Mouse (Mus musculus) embryonic facial prominence, embryonic 12.5 days (tissue): ENCODE results near the gene Socs5. TPM values are rescaled to one million over a fixed set of nuclear protein-coding genes. Genes with fewer than 3 reads are reported as not detected.

Source experiments
- ATAC-seq: fragments of 200-750 bp; cut with Nextera tagmentation; 2 replicates; pipeline ENCODE4 v1.8.0; 2017; ENCODE audit not compliant: insufficient number of reproducible peaks, insufficient read depth, low FRiP score, low TSS enrichment
- H3K27ac ChIP-seq: fragments of 300-500 bp; sonication (generic); 2 replicates; pipeline ENCODE4 v1.5.1; 2016; ENCODE audit warnings: mild to moderate bottlenecking
- H3K27me3 ChIP-seq: fragments of 300-500 bp; sonication (generic); 2 replicates; pipeline ENCODE4 v1.6.1; 2016; ENCODE audit warnings: mild to moderate bottlenecking, moderate library complexity
- H3K36me3 ChIP-seq: fragments of 300-500 bp; sonication (generic); 2 replicates; pipeline ENCODE4 v1.6.1; 2016; ENCODE audit warnings: mild to moderate bottlenecking
- H3K4me1 ChIP-seq: fragments of 300-500 bp; sonication (generic); 2 replicates; pipeline ENCODE4 v1.6.1; 2016
- H3K4me2 ChIP-seq: fragments of 300-500 bp; sonication (generic); replicated peaks from 2 replicates; pipeline ENCODE4 v1.6.1; 2016; ENCODE audit warnings: mild to moderate bottlenecking, moderate library complexity
- H3K4me3 ChIP-seq: fragments of 300-500 bp; sonication (generic); 2 replicates; pipeline ENCODE4 v1.5.1; 2016; ENCODE audit warnings: mild to moderate bottlenecking
- H3K9ac ChIP-seq: fragments of 300-500 bp; sonication (generic); 2 replicates; pipeline ENCODE4 v1.6.1; 2016; ENCODE audit warnings: mild to moderate bottlenecking, moderate library complexity
- H3K9me3 ChIP-seq: fragments of 300-500 bp; sonication (generic); 2 replicates; pipeline ENCODE4 v1.6.1; 2016; ENCODE audit warnings: mild to moderate bottlenecking, moderate library complexity
- WGBS: fragments of 180-500 bp; shearing (Covaris S2); methylation state at CpG from one replicate; pipeline ENCODE4 v1.1.7; 2016; 5-methylcytosine and 5-hydroxymethylcytosine counted together
- polyA plus RNA-seq: library from polyadenylated mRNA; unstranded; fragments of >200 nt; fragmentation: Nextera tagmentation; extraction: Ambion mirVana; gene quantifications from 2 replicates; pipeline ENCODE4 v1.2.1, GENCODE M21; 2016

Socs5 gene
- polyA plus RNA-seq, 1 experiment from 2014 or later = 23.6 TPM

GRCm38 (mm10) chr17:87108507-87109292 lies 1.2 kb downstream of the Socs5 start:
- peak overlapping the region; percentile 87 for H3K4me3 ChIP-seq
- no peaks in the 10 kb centered on the region for H3K9me3 ChIP-seq
- H3K27ac ChIP-seq = no peak overlapping the region
- H3K36me3 ChIP-seq = no peaks in the 10 kb centered on the region
- 44% methylated on average over 13 of the region's 13 CpGs for WGBS
- 0 out of 2 replicates have a peak overlapping the region, but pooled peaks have one; percentile 92 for H3K9ac ChIP-seq
- peaks cover 13% of the 10 kb centered on the region; the same call in 1 of the 2 replicates for H3K4me1 ChIP-seq
- H3K4me2 ChIP-seq = peak overlapping the region; percentile 74
- no peak for ATAC-seq
- no peaks in the 10 kb centered on the region for H3K27me3 ChIP-seq

GRCm38 (mm10) chr17:87109504-87109903 lies 2.0 kb downstream of the Socs5 start:
- peaks cover 13% of the 10 kb centered on the region; the same call in 1 of the 2 replicates for H3K4me1 ChIP-seq
- H3K27me3 ChIP-seq = no peaks in the 10 kb centered on the region
- H3K9ac ChIP-seq = no peak overlapping the region
- H3K36me3 ChIP-seq = no peaks in the 10 kb centered on the region
- ATAC-seq = no peak
- H3K4me3 ChIP-seq = no peak overlapping the region
- H3K4me2 ChIP-seq = no peak overlapping the region
- 0 out of 2 replicates have a peak, but pooled peaks cover 1% of the 10 kb centered on the region for H3K9me3 ChIP-seq
- 85% methylated on average over 7 of the region's 7 CpGs for WGBS
- H3K27ac ChIP-seq = no peak overlapping the region

GRCm38 (mm10) chr17:87112852-87113592 lies 5.5 kb downstream of the Socs5 start:
- H3K4me1 ChIP-seq = peaks cover 9% of the 10 kb centered on the region; the same call in 1 of the 2 replicates
- no peak overlapping the region for H3K4me3 ChIP-seq
- 0 out of 2 replicates have a peak, but pooled peaks cover 3% of the 10 kb centered on the region for H3K9me3 ChIP-seq
- ATAC-seq = no peak
- peaks cover 3% of the 10 kb centered on the region; the same call in 1 of the 2 replicates for H3K36me3 ChIP-seq
- H3K4me2 ChIP-seq = no peak overlapping the region
- no peak overlapping the region for H3K27ac ChIP-seq
- 59% methylated on average over 5 of the region's 5 CpGs for WGBS
- no peaks in the 10 kb centered on the region for H3K27me3 ChIP-seq
- no peak overlapping the region for H3K9ac ChIP-seq

- WGBS = 53% methylated on average over 6 of the region's 6 CpGs
- Histone ChIP-seq H3K4me1 (no peaks in the 10 kb centered on the region), H3K36me3 (peaks cover 5% of the 10 kb centered on the region; the same call in 1 of the 2 replicates), H3K27me3 (no peaks in the 10 kb centered on the region), H3K9me3 (0 out of 2 replicates have a peak, but pooled peaks cover 3% of the 10 kb centered on the region), H3K27ac (no peak overlapping the region), H3K4me2 (no peak overlapping the region), H3K4me3 (no peak overlapping the region), H3K9ac (no peak overlapping the region)
- no peak for ATAC-seq
These were observed 8.1 kb downstream of the Socs5 start for GRCm38 (mm10) chr17:87115615-87116014.

- no peak overlapping the region for H3K4me3 ChIP-seq
- WGBS = 76% methylated on average over 7 of the region's 7 CpGs
- 0 out of 2 replicates have a peak, but pooled peaks cover 3% of the 10 kb centered on the region for H3K9me3 ChIP-seq
- no peaks in the 10 kb centered on the region for H3K4me1 ChIP-seq
- H3K36me3 ChIP-seq = peaks cover 5% of the 10 kb centered on the region
- H3K9ac ChIP-seq = no peak overlapping the region
- no peak overlapping the region for H3K27ac ChIP-seq
- no peaks in the 10 kb centered on the region for H3K27me3 ChIP-seq
- no peak overlapping the region for H3K4me2 ChIP-seq
- ATAC-seq = no peak
These were observed 11.6 kb downstream of the Socs5 start for GRCm38 (mm10) chr17:87118966-87119526.

- ATAC-seq = 0 out of 2 replicates have a peak, but pooled peaks have one; percentile 35
- Histone ChIP-seq H3K27me3 (no peaks in the 10 kb centered on the region), H3K9me3 (0 out of 2 replicates have a peak, but pooled peaks cover 8% of the 10 kb centered on the region), H3K4me3 (peak overlapping the region; percentile 23; the same call in 1 of the 2 replicates), H3K36me3 (peaks cover 13% of the 10 kb centered on the region), H3K4me1 (peaks cover 13% of the 10 kb centered on the region; the same call in 1 of the 2 replicates), H3K4me2 (peak overlapping the region; percentile 54), H3K9ac (no peak overlapping the region; the same call in 1 of the 2 replicates), H3K27ac (no peak overlapping the region)
- 38% methylated on average over 24 of the region's 24 CpGs for WGBS
These were observed 17.9 kb downstream of the Socs5 start for GRCm38 (mm10) chr17:87125344-87125743.

GRCm38 (mm10) chr17:87132258-87132657 lies 24.8 kb downstream of the Socs5 start:
- no peaks in the 10 kb centered on the region for H3K27me3 ChIP-seq
- no peak for ATAC-seq
- WGBS = 72% methylated on average over 4 of the region's 4 CpGs

GRCm38 (mm10) chr17:87133823-87134222 lies 26.3 kb downstream of the Socs5 start:
- Histone ChIP-seq H3K36me3 (peaks cover 18% of the 10 kb centered on the region), H3K9me3 (no peaks in the 10 kb centered on the region), H3K27me3 (no peaks in the 10 kb centered on the region), H3K27ac (no peak overlapping the region), H3K4me2 (peak overlapping the region; percentile 20; the same call in 1 of the 2 replicates), H3K4me1 (peaks cover 8% of the 10 kb centered on the region; the same call in 1 of the 2 replicates), H3K9ac (no peak overlapping the region), H3K4me3 (no peak overlapping the region)
- no peak for ATAC-seq
- 60% methylated on average over 23 of the region's 23 CpGs for WGBS

More at GRCm38 (mm10) chr17:87132258-87132657, 24.8 kb downstream of the Socs5 start:
- H3K36me3 ChIP-seq = peaks cover 18% of the 10 kb centered on the region
- peaks cover 8% of the 10 kb centered on the region; the same call in 1 of the 2 replicates for H3K4me1 ChIP-seq
- no peaks in the 10 kb centered on the region for H3K9me3 ChIP-seq
- H3K27ac ChIP-seq = no peak overlapping the region
- H3K4me2 ChIP-seq = no peak overlapping the region
- no peak overlapping the region for H3K9ac ChIP-seq
- no peak overlapping the region for H3K4me3 ChIP-seq

GRCm38 (mm10) chr17:87134631-87135030 lies 27.2 kb downstream of the Socs5 start:
- no peak overlapping the region for H3K4me3 ChIP-seq
- H3K36me3 ChIP-seq = peaks cover 18% of the 10 kb centered on the region
- H3K4me1 ChIP-seq = peaks cover 4% of the 10 kb centered on the region; the same call in 1 of the 2 replicates
- no peak overlapping the region for H3K4me2 ChIP-seq
- 93% methylated on average over 24 of the region's 24 CpGs for WGBS
- H3K9me3 ChIP-seq = no peaks in the 10 kb centered on the region
- H3K9ac ChIP-seq = no peak overlapping the region
- H3K27me3 ChIP-seq = no peaks in the 10 kb centered on the region
- H3K27ac ChIP-seq = no peak overlapping the region
- no peak for ATAC-seq

- Histone ChIP-seq H3K4me3 (no peak overlapping the region), H3K4me1 (no peaks in the 10 kb centered on the region), H3K27me3 (no peaks in the 10 kb centered on the region), H3K9ac (no peak overlapping the region), H3K9me3 (no peaks in the 10 kb centered on the region), H3K4me2 (no peak overlapping the region), H3K36me3 (peaks cover 18% of the 10 kb centered on the region), H3K27ac (no peak overlapping the region)
- ATAC-seq = no peak
- 86% methylated on average over 6 of the region's 6 CpGs for WGBS
These were observed 28.3 kb downstream of the Socs5 start for GRCm38 (mm10) chr17:87135741-87136140.

GRCm38 (mm10) chr17:87141188-87141935 lies 33.9 kb downstream of the Socs5 start:
- Histone ChIP-seq H3K27ac (no peak overlapping the region), H3K9ac (no peak overlapping the region), H3K9me3 (no peaks in the 10 kb centered on the region), H3K4me3 (no peak overlapping the region), H3K4me1 (peaks cover 6% of the 10 kb centered on the region), H3K36me3 (no peaks in the 10 kb centered on the region), H3K4me2 (no peak overlapping the region), H3K27me3 (no peaks in the 10 kb centered on the region)
- ATAC-seq = no peak
- WGBS = 86% methylated on average over 9 of the region's 9 CpGs
